Mouse (Mus musculus) brain, embryonic 14.5 days (tissue): Measurements from ENCODE around the gene Ap5s1. TPM values are rescaled to one million over a fixed set of nuclear protein-coding genes. Genes with fewer than 3 reads are reported as not detected.

ENCODE experiments used
- DNase-seq: peaks from one replicate; pipeline ENCODE4 v3.0.0-alpha.2; 2011; ENCODE audit warnings: low read depth
- CTCF ChIP-seq: fragments of 200-500 bp; IDR thresholded peaks from 2 replicates; pipeline ENCODE4 v1.5.1; 2012; ENCODE audit warnings: inconsistent platforms, mild to moderate bottlenecking, moderate library complexity, borderline replicate concordance; ENCODE audit not compliant: insufficient read depth, insufficient read length; ENCODE audit errors: extremely low read depth
- POLR2A ChIP-seq: fragments of 200-500 bp; IDR thresholded peaks from 2 replicates; pipeline ENCODE4 v1.6.1; 2012; ENCODE audit warnings: mild to moderate bottlenecking, inconsistent platforms, borderline replicate concordance; ENCODE audit not compliant: poor library complexity, insufficient read depth, insufficient read length, severe bottlenecking; ENCODE audit errors: extremely low read depth
- polyA plus RNA-seq: library from polyadenylated mRNA; depleted of rRNA; stranded (reverse); fragments of >200 nt; gene quantifications from 2 replicates; pipeline ENCODE4 v1.2.3, GENCODE M21; 2012

Ap5s1 gene
- polyA plus RNA-seq, 1 experiment = 34.9 TPM

GRCm38 (mm10) chr2:131174700-131175099, 32.2 kb upstream of the Ap5s1 start:
- DNase-seq = peak; percentile 95
- no peak for TF ChIP-seq POLR2A
- no peak for TF ChIP-seq CTCF

DNA sequence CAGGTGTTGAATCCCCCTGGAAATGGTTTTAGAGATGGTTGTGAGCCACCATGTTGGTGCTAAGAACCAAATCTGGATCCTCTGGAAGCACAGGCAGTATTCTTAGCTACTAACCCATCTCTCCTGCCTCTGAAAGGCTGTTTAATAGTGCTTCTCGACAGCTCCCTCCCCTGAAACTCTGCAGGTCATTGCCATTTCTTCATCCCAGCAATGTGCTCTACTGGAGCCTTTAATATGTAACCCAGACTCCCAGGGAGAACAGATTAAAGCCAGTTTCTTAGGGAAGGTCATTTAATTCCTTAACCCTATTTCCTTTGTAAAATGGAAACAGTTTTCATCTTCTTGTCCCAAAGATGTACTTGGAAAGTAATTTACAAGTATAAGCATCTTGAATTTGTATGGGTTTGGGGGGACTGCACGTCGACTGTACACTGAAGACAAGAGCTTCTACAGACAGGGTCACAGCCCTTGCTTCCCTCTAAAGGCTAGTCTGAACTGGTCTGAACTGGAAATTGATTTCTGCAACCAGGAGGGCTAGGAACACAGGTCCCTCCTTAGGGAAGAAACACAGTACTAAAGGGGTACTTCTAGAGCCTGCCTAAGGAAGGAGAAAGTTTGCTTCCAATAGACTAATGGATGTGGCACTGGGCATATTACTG, 31.5 kb upstream of the Ap5s1 start:
- TF ChIP-seq POLR2A (no peak), CTCF (no peak)
- no peak for DNase-seq

DNA sequence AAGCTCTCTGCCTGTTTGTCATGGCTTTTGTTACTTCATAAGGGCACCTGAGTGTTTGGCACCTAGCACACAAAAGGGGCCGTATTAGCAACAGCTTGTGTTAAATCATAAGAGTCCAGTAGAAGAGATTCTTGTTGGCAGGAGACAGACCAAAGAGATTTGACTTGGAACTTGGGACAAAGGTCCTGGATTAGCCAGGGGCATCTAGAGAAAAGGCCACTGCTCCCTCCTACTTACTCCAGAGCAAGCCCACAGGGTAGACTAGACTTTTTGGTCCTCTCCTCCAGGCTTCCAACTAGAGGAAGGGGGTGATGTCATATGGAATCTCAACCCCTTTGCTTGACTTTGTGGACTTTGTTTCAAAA, 31.0 kb upstream of the Ap5s1 start:
- no peak for DNase-seq
- TF ChIP-seq POLR2A = no peak
- no peak for TF ChIP-seq CTCF

DNA sequence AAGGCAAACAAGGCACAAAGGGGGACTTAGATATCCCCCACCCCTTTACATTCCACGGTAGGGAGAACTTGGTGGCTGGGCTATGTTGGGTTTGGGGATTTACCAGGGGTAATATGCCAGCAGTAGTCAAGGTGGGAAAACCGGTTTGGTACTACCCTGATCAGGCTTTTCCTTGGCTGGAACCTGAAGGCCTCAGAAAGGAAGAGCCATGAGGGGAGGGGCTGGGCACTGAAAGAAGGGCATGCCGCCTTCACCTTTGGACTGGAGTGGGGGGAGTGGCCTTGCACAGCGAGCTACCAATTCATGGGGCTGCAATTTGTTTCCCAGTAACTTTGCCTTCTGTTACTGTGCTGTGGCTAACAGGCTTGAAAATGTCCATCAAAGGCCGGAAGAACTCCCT, 30.4 kb upstream of the Ap5s1 start:
- DNase-seq = no peak
- TF ChIP-seq CTCF (no peak), POLR2A (no peak)

GRCm38 (mm10) chr2:131177932-131178331, 28.9 kb upstream of the Ap5s1 start:
- no peak for TF ChIP-seq CTCF
- TF ChIP-seq POLR2A = no peak
- no peak for DNase-seq

DNA sequence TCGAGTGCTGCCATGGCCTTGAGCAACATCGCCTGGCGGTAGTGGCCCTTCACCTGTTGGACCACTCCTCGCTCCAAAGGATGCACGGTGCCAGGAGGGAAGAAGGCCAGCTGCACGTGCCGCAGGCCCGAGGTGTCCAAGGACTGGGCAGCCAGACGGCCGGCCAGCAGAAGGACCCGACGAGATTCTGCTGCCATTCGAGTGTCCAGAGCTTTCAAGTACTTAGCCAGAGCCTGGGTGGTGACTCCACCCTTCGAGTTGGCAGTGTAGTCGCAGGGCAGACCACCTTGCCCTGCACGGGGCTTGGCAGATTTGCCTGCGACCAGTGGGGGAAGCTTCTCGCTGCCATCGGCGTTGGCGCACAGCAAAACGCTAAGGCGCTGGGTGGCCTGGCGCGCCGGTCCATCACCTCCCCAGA, 28.0 kb upstream of the Ap5s1 start:
- DNase-seq = peak; percentile 21
- TF ChIP-seq CTCF (no peak), POLR2A (no peak)

GRCm38 (mm10) chr2:131179246-131179886, 27.5 kb upstream of the Ap5s1 start:
- TF ChIP-seq POLR2A = no peak
- TF ChIP-seq CTCF = no peak
- peak; percentile 85 for DNase-seq

DNA sequence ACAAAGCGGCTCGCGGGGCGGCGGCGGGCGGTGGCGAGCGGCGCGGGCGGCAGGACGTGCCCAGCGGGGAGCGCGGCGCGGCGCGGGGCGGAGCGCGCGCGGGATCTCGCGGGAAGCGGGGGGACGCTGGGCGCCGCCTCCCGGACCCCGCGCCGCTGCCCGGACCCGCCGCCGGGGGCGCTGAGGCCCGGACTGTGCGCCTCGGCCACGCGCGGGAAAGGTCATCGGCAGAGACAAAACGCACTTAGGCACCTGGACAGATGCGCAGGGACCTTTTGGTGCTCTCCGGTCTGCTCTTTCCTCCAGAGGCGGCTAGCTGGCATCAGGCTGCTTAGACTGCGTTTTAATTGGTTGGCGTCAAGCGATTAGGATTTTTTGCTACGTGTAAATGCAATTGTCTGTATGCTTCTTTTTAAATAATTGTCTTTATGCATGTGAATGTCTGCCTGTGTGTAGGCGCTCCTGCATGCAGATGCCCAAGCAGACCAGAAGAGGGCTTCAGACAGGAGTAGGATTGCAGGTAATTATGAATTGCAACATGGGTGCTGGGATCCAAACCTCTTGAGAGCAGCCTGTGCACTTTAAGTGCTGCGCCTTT, 26.8 kb upstream of the Ap5s1 start, which contains the start of gene Cenpb:
Gene Cenpb, minus strand, starts transcription at position 78 of the 598 bp plus-strand sequence.
- TF ChIP-seq POLR2A = peak; percentile 56; the same call in 1 of the 2 replicates
- peak; percentile 66 for TF ChIP-seq CTCF
- DNase-seq = peak; percentile 90

DNA sequence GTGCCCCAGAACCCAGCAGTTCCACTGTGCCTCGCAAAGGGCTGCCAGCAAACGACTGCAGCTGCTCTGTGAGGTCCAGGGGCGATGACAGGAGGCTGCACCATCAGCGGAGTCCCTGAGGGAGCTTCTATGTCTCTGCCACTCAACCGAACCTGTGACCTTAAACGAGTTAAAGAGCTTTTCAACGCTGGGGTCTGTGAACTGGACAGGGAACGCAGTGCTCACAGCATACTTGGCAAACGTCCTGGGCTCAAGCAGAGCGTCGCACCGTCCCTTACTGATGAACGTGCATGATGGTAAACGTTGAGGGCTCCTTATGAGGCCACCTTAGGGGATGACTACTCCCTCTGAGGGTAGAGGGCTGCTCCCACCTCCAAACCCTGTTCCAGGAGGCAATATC, 20.5 kb upstream of the Ap5s1 start:
- DNase-seq = no peak

GRCm38 (mm10) chr2:131186771-131187601, 19.9 kb upstream of the Ap5s1 start, which contains the start of the genes Cdc25b and Spef1:
TSS of gene Cdc25b (plus strand) at chr2:131186949.
TSS of gene Spef1 (minus strand) at chr2:131187282.
- TF ChIP-seq POLR2A (no peak; the same call in 1 of the 2 replicates), CTCF (peak; percentile 31; the same call in 1 of the 2 replicates)
- peak; percentile 93 for DNase-seq

More for the DNA sequence above, 20.5 kb upstream of the Ap5s1 start:
- TF ChIP-seq CTCF = no peak
- no peak for TF ChIP-seq POLR2A

DNA sequence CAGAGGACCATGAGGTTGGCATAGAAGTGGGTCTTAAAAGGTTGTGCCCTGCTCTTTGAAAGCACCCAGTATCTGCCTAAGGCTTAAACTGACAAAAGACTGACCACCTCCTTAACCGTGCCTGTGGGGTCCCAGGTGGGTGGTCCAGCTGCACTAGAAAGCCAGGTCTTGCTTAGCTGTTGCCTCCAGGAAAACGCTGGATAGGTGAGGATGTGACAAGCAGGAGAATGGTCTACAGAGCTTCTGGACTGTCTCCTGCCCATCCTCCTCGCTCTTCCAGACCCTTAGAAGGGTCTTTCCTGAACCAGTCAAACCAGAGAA, 19.3 kb upstream of the Ap5s1 start:
- DNase-seq = no peak
- TF ChIP-seq CTCF = no peak
- no peak for TF ChIP-seq POLR2A
